Mouse (Mus musculus) forebrain, embryonic 10.5 days (tissue): Measurements from ENCODE around the gene Patz1. TPM values are rescaled to one million over a fixed set of nuclear protein-coding genes. Genes with fewer than 3 reads are reported as not detected.

ENCODE experiments used
- DNase-seq: peaks from one replicate; pipeline ENCODE4 v3.0.0-alpha.2; 2017; ENCODE audit warnings: low spot score; ENCODE audit errors: extremely low spot score
- H3K27ac ChIP-seq: fragments of 300-500 bp; sonication (generic); 2 replicates; pipeline ENCODE4 v1.5.1; 2016; ENCODE audit warnings: mild to moderate bottlenecking
- H3K27me3 ChIP-seq: fragments of 300-500 bp; sonication (generic); 2 replicates; pipeline ENCODE4 v1.6.1; 2016; ENCODE audit warnings: mild to moderate bottlenecking; ENCODE audit not compliant: poor library complexity, severe bottlenecking
- H3K36me3 ChIP-seq: fragments of 300-500 bp; sonication (generic); replicated peaks from 2 replicates; pipeline ENCODE4 v1.6.1; 2016; ENCODE audit warnings: mild to moderate bottlenecking, moderate library complexity
- H3K4me1 ChIP-seq: fragments of 300-500 bp; sonication (generic); 2 replicates; pipeline ENCODE4 v1.6.1; 2016
- H3K4me3 ChIP-seq: fragments of 300-500 bp; sonication (generic); 2 replicates; pipeline ENCODE4 v1.5.1; 2016; ENCODE audit warnings: mild to moderate bottlenecking, moderate library complexity
- H3K9me3 ChIP-seq: fragments of 300-500 bp; sonication (generic); 2 replicates; pipeline ENCODE4 v1.6.1; 2016; ENCODE audit warnings: mild to moderate bottlenecking, moderate library complexity
- WGBS: fragments of 180-500 bp; shearing (Covaris S2); methylation state at CpG from one replicate; pipeline ENCODE4 v1.1.7; 2016; 5-methylcytosine and 5-hydroxymethylcytosine counted together
- polyA plus RNA-seq: library from polyadenylated mRNA; unstranded; fragments of >200 nt; fragmentation: Nextera tagmentation; extraction: Ambion mirVana; gene quantifications from 2 replicates; pipeline ENCODE4 v1.2.1, GENCODE M21; 2016

The Patz1 gene
- 96.7 and 111 TPM in 2 replicates for polyA plus RNA-seq

DNA sequence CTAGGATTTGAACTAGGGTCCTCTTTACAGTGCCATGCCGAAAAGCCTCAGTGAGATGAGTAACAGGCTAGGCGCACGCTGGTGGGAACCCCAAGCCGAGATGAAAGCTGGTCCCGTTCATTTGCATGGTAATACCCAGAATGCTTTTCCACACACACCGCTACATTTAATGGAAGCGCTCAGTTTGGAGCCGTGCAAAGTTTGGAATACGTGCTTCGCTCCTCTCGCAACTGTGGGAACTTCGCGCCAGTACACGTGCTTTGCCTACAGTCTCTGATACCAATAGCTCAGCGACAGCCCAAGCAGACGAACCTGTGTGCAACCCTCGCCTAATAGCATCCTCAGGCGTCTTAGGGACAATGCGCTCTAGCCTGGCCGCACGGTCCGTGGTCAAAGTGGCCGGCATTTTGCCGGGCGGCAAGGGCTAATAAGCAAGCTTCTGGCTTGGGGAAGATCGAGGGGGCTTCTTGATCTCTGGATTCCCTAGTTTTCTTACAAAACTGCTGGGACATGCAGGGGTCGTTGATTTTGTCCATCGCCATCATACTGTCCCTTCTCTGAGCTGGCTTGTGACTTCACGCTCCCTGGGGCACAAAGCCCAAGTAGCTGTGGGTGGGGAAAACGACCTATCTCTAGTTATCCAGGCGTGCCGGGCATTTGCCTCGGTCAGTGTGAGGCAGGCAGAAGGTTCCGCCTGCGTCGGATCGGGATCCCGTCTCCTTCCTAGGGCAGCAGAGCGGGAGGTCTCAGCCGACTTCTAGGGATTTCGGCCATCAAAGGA is at the start of gene Patz1:
TSS of gene Patz1 (plus strand) at position 354 of the 781 bp plus-strand sequence.
- under 1% methylated on average over 41 of the region's 41 CpGs for WGBS

DNA sequence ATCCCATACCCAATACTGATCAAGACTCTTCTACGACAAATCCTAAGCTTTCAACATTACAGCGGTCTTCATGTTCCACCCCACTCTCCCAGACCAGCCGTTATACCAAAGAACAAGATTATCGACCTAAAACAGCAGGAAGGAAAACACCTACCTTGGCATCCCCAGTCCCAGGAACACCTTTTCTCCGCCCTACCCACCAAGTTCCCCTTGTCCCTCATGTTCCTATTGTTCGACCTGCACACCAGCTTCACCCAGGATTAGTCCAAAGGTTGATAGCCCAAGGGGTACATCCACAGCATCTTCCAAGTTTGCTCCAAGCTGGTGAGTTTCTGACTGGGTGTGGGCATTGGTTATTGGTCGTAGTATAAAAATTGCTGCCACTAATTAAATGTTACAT is 46.3 kb upstream of the Patz1 start:
- whole genome bisulfite sequencing = 94% methylated on average over 7 of the region's 7 CpGs
- Histone ChIP-seq H3K36me3 (peaks cover 100% of the 10 kb centered on the region), H3K27me3 (no peaks in the 10 kb centered on the region)

More for the DNA sequence above, at the start of gene Patz1:
- H3K27me3 ChIP-seq = no peaks in the 10 kb centered on the region
- H3K4me1 ChIP-seq = peaks cover 38% of the 10 kb centered on the region
- peaks cover 23% of the 10 kb centered on the region for H3K36me3 ChIP-seq
- peak; percentile 73 for DNase-seq
- peak within 1 kb of the TSS; percentile 95 for H3K4me3 ChIP-seq
- H3K27ac ChIP-seq = peak within 1 kb of the TSS; percentile 100
- H3K9me3 ChIP-seq = 0 out of 2 replicates have a peak, but pooled peaks cover 6% of the 10 kb centered on the region

DNA sequence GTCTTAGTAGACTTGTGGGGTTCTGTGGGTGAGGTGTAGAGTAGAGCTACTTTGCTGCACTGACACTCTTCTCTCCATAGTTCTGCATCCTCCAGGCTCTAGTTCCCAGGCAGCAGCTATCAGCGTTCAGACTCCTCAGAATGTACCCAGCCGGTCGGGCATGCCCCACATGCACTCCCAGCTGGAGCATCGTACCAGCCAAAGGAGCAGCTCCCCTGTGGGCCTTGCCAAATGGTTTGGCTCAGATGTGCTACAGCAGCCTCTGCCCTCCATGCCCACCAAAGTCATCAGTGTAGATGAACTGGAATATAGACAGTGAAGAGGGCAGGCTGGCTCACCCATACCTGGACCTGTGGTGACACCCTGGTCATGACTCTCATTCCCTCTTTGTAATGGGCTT is 44.9 kb upstream of the Patz1 start:
- Histone ChIP-seq H3K36me3 (peaks cover 100% of the 10 kb centered on the region), H3K9me3 (peaks cover 9% of the 10 kb centered on the region; the same call in 1 of the 2 replicates), H3K4me1 (no peaks in the 10 kb centered on the region), H3K4me3 (no peak overlapping the region), H3K27me3 (no peaks in the 10 kb centered on the region), H3K27ac (no peak overlapping the region)
- WGBS = 86% methylated on average over 4 of the region's 4 CpGs
- DNase-seq = no peak

More for the DNA sequence above, 46.3 kb upstream of the Patz1 start:
- no peak for DNase-seq
- Histone ChIP-seq H3K27ac (no peak overlapping the region), H3K4me3 (no peak overlapping the region), H3K9me3 (peaks cover 9% of the 10 kb centered on the region; the same call in 1 of the 2 replicates), H3K4me1 (no peaks in the 10 kb centered on the region)

DNA sequence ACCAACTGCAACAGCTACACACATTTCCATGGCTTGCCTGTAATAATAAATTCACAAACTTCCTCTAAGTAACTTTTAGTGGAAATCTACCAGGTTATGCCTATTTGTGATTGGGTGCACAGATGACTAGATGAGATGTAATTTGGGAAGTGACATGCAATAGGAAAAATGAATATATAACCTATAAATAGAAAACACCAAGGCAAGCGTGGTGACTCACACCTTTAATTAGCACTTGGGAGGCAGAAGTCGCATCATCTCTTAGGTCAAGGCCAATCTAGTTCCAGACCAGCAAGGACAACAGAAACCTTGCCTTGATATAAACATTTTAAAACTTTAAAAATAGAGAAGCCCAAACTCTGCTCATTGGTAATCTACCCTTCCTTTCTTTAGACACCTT is 41.3 kb upstream of the Patz1 start:
- H3K27ac ChIP-seq = no peak overlapping the region
- peaks cover 100% of the 10 kb centered on the region for H3K36me3 ChIP-seq
- H3K4me1 ChIP-seq = no peaks in the 10 kb centered on the region
- no peak for DNase-seq
- H3K9me3 ChIP-seq = no peaks in the 10 kb centered on the region
- WGBS = 93% methylated on average over 2 of the region's 2 CpGs
- no peak overlapping the region for H3K4me3 ChIP-seq
- no peaks in the 10 kb centered on the region for H3K27me3 ChIP-seq

DNA sequence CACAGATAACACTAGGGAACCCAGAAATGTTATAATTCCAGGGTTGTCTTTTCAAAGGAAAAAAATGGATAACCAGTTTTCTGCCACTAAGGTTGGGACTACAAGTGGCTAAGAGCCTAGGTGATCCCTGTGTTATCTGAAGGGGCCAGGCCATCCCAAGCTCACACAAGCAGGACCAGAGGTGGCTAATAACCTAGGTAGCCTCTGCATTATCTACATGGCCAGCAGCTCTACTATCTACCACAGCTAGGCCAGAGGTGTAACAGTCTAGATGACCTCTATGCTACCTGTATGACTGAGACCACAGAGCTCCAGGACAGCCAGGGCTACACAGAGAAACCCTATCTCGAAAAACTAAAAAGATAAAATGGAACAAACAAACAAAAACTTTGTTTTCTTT is 29.1 kb upstream of the Patz1 start:
- H3K9me3 ChIP-seq = no peaks in the 10 kb centered on the region
- no peaks in the 10 kb centered on the region for H3K27me3 ChIP-seq
- peaks cover 100% of the 10 kb centered on the region for H3K36me3 ChIP-seq
- H3K4me3 ChIP-seq = no peak overlapping the region
- WGBS = 100% methylated on average over 1 of the region's 1 CpGs
- no peak for DNase-seq
- H3K27ac ChIP-seq = no peak overlapping the region
- H3K4me1 ChIP-seq = peaks cover 11% of the 10 kb centered on the region

DNA sequence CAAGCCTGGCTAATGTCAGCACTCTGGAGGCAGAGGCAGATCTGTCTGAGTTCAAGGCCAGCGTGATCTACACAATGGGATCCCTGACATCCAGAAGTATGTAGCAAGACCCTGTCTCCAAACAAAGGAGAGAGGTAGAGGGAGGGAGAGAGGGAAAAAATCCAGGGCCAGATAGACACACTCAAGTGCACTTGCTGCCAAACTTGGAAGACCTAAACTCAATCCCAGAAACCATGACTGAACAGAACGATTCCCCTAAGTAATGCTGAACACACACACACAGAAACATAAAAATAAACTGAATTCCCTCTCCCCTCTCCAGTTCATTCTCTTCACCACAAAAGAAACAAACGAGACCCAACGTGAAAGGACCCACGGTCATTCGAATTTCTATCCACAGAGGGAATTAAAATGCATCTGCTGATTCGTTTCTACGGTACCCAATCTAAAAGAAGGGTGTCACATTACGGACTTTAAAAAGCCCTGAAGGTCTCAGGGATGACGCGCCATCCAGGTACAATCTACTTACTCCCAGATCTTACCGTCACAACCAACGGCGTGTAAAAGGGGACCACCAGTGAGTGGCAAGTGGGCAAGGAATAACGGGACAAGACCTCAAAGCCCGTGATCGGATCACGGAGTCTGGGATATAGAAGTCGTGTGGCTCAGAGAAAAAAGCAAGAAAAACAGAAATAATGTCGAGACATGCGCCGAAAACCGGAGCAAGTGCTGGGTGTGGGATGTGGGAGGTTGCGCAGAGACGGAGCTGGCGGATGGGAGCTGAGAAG is 23.2 kb upstream of the Patz1 start:
- Histone ChIP-seq H3K4me1 (peaks cover 36% of the 10 kb centered on the region), H3K27me3 (no peaks in the 10 kb centered on the region), H3K36me3 (peaks cover 43% of the 10 kb centered on the region), H3K4me3 (peak overlapping the region; percentile 92), H3K27ac (peak overlapping the region; percentile 98), H3K9me3 (no peaks in the 10 kb centered on the region)
- DNase-seq = peak; percentile 46
- 2% methylated on average over 26 of the region's 26 CpGs for whole genome bisulfite sequencing

DNA sequence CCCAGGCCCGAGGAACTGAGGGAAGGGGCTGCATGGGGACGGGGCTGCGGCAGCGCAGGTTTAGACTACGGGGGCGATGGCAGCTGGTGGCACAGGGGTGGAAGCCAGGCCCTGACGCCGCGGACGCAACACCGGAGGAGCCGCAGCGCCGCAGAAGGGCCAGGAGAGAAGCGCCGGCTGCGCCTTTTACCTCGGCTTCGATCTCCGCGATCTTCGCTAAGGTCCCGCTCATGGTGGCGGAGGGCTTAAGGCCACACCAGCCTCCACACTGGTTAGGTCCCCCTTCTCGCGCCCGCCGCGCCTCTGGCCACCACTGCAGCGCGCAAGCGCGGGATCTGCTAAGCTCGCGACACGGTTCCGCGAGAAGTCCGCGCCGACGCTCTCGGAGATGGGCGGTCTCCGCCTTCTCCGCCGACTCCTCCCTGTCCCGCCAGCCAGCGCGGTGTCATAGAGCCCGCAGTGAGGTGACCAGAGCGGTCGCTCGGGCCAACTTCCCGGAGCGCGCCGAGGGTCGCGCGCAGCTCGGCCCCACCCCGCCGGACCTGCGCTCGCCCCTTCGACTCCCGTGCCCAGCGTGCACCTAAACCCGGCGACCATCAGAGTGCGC is 22.5 kb upstream of the Patz1 start, which contains the start of gene Drg1:
TSS of gene Drg1 (minus strand) at position 337 of the 607 bp plus-strand sequence.
- peak; percentile 95 for DNase-seq
- Histone ChIP-seq H3K9me3 (no peaks in the 10 kb centered on the region), H3K27me3 (no peaks in the 10 kb centered on the region), H3K4me1 (peaks cover 36% of the 10 kb centered on the region), H3K4me3 (peak within 1 kb of the TSS; percentile 92), H3K27ac (peak within 1 kb of the TSS; percentile 98), H3K36me3 (peaks cover 36% of the 10 kb centered on the region)
- WGBS = under 1% methylated on average over 72 of the region's 72 CpGs

DNA sequence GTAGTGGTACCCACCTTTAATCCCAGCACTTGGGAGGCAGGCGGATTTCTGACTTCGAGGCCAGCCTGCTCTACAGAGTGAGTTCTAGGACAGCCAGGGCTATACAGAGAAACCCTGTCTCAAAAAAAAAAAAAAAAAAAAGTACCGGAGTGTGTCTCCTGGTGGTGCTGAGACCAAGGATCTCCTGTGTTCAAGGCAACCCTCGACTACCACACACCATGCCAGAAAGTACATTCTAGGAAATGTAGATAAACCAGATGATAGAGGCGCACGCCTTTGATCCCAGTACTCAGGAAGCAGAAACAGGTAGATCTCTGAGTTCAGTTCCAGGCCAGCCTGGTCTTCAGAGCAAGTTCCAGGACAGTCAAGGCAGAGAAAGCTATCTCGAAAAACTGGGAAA is 21.5 kb upstream of the Patz1 start:
- peak overlapping the region; percentile 92 for H3K4me3 ChIP-seq
- H3K4me1 ChIP-seq = peaks cover 36% of the 10 kb centered on the region
- 52% methylated on average over 7 of the region's 7 CpGs for WGBS
- H3K27me3 ChIP-seq = no peaks in the 10 kb centered on the region
- H3K27ac ChIP-seq = peak overlapping the region; percentile 98
- H3K9me3 ChIP-seq = no peaks in the 10 kb centered on the region
- no peak for DNase-seq
- peaks cover 26% of the 10 kb centered on the region for H3K36me3 ChIP-seq

DNA sequence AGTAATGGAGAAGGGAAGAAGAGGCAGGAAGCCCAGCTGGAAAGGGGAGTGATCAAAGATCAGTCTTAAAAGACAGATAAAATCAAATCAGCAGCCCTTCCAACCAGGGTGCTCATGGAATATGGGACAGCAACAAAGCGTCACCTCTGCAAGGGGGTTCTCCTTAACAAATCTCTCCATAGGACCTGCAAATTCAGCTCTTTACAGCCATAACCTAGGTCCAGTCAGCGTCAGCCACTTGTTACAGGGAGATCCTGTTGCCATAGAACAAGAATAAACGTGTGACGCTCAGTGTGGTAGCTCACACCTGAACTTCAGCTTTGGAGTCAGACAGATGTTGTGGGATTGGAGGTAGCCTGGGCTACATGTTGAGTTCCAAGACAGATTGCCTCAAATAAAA is 19.4 kb upstream of the Patz1 start:
- peaks cover 29% of the 10 kb centered on the region for H3K4me1 ChIP-seq
- 38% methylated on average over 4 of the region's 4 CpGs for WGBS
- DNase-seq = no peak

DNA sequence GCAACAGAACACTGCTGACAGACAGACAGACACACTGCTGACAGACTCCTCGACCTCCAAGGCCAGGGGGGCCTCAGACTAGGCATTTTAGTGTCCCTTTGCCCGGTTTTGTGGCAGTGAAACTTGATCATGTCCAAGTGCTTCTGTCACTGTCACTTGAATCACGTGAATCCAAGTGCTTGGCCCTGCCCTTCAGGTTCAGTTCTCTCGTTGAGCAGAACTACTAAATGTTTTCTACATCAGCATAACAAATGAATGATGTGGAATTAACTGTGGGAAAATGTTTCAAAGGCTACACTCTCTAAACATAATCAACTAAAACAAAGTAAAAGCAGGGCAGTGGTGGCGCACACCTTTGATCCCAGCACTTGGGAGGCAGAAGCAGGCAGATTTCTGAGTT is 10.3 kb upstream of the Patz1 start:
- Histone ChIP-seq H3K9me3 (peaks cover 18% of the 10 kb centered on the region), H3K36me3 (no peaks in the 10 kb centered on the region), H3K4me3 (no peak overlapping the region), H3K4me1 (no peaks in the 10 kb centered on the region), H3K27ac (no peak overlapping the region), H3K27me3 (no peaks in the 10 kb centered on the region)
- no peak for DNase-seq
- WGBS = 70% methylated on average over 5 of the region's 5 CpGs

More for the DNA sequence above, 19.4 kb upstream of the Patz1 start:
- Histone ChIP-seq H3K4me3 (no peak overlapping the region), H3K36me3 (peaks cover 5% of the 10 kb centered on the region), H3K27me3 (no peaks in the 10 kb centered on the region), H3K9me3 (no peaks in the 10 kb centered on the region), H3K27ac (no peak overlapping the region)

DNA sequence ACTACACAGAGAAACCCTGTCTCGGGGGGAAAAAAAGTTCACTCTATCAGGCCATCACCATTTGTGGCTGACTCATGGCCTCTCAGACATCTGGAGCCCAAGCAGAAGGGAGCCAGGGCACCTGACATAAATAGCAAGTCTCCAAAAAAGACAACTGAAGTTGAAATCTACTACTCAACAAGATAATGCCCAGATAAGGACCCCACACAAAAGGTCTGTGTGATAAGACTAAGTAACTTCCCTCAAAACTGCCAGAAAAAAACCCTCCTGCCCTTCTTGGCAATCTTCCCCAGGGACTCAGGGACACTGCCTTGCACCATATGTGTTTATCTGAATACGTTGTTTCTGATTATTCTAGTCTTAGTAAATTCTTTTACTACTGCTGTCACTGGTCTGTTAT is 8.9 kb upstream of the Patz1 start:
- Histone ChIP-seq H3K27ac (no peak overlapping the region), H3K27me3 (no peaks in the 10 kb centered on the region), H3K9me3 (peaks cover 18% of the 10 kb centered on the region), H3K4me3 (no peak overlapping the region), H3K36me3 (no peaks in the 10 kb centered on the region), H3K4me1 (no peaks in the 10 kb centered on the region)
- 88% methylated on average over 2 of the region's 2 CpGs for WGBS
- DNase-seq = no peak

DNA sequence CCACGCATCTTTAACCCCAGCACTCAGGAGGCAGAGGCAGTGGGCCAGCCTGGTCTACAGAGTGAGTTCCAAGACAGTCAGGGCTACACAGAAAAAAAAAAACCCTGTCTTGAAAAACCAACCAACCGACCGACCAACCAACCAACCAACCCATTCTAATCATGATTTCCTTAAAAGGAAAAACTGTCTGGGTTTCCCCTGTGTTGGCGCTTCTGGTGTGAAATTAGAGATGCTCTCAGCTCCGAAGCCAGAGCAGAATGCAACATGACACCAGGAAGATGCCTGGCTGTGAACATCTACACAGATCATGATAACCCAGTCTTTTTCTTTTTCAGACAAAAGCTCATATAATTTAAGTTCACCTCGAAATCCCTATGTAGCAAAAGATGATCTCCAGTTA is 5.8 kb upstream of the Patz1 start:
- H3K9me3 ChIP-seq = peaks cover 18% of the 10 kb centered on the region
- no peak overlapping the region for H3K4me3 ChIP-seq
- H3K27ac ChIP-seq = no peak overlapping the region
- H3K4me1 ChIP-seq = peaks cover 10% of the 10 kb centered on the region
- no peaks in the 10 kb centered on the region for H3K27me3 ChIP-seq
- 86% methylated on average over 6 of the region's 6 CpGs for WGBS
- DNase-seq = no peak
- no peaks in the 10 kb centered on the region for H3K36me3 ChIP-seq
